Mouse (Mus musculus) thymus, postnatal 0 days (tissue): ENCODE measurements around the gene Rad23a. TPM values are rescaled to one million over a fixed set of nuclear protein-coding genes. Genes with fewer than 3 reads are reported as not detected.

Source experiments
- DNase-seq: peaks from one replicate; pipeline ENCODE4 v3.0.0-alpha.2; 2015; ENCODE audit warnings: low spot score
- microRNA-seq: library from miRNA; unstranded; fragments of <30 nt; microRNA quantifications from one replicate; pipeline ENCODE4, GENCODE M21; 2016; ENCODE audit warnings: borderline number of aligned reads
- polyA plus RNA-seq: library from polyadenylated mRNA; unstranded; fragments of >200 nt; fragmentation: Nextera tagmentation; extraction: Ambion mirVana; gene quantifications from 2 replicates; pipeline ENCODE4 v1.2.1, GENCODE M21; 2015

The Rad23a gene
- polyA plus RNA-seq, 1 experiment from 2014 or later = 120 TPM

GRCm38 (mm10) chr8:84788896-84789295, 51.6 kb downstream of the Rad23a start:
- DNase-seq = no peak

- DNase-seq = no peak
Observed at GRCm38 (mm10) chr8:84787523-84788302, 52.8 kb downstream of the Rad23a start.

DNA sequence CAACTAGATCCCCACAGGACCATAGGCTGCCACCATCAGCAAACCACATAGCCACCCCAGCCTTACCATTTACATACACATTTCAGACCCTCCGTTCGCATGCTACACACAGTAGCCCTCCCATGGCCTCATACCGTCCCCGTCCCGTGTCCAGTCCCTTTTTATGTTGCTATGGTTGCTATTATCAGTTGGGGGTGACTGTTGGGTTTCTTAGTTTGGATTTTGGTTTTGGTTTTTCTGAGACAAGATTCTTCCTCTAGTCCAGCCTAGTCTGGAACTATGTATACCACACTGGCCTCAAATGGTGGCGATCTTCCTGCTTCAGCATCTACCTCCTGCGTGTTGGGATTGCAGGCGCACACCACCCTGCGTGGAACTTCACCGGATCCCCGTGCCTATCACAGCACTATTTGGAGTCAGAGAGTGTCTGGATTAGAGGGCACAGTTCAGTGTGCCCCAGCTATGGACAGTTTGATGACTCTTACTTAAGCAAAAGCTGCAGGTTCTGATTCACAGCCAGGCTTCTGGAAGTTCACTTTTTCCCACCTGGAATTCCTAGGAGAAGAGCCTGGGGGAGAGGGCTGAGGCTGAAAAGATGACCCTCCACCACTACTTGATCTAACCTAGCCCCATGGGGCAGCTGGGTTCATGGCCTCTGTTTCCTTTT, 53.5 kb downstream of the Rad23a start:
- no peak for DNase-seq

- no peak for DNase-seq
Observed at GRCm38 (mm10) chr8:84785756-84786677, 54.4 kb downstream of the Rad23a start.

DNA sequence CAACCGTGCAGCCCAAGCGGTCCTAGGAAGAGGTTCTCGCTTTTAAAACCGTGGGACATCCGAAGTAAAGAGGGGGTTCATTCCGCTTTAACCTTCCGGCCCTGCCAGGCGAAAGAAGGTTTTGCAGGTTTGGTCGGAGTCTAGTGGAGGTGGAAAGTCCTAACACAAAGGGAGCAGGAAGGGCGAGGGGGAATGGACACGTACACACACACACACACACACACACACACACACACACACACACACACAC, 55.0 kb downstream of the Rad23a start:
- no peak for DNase-seq

DNA sequence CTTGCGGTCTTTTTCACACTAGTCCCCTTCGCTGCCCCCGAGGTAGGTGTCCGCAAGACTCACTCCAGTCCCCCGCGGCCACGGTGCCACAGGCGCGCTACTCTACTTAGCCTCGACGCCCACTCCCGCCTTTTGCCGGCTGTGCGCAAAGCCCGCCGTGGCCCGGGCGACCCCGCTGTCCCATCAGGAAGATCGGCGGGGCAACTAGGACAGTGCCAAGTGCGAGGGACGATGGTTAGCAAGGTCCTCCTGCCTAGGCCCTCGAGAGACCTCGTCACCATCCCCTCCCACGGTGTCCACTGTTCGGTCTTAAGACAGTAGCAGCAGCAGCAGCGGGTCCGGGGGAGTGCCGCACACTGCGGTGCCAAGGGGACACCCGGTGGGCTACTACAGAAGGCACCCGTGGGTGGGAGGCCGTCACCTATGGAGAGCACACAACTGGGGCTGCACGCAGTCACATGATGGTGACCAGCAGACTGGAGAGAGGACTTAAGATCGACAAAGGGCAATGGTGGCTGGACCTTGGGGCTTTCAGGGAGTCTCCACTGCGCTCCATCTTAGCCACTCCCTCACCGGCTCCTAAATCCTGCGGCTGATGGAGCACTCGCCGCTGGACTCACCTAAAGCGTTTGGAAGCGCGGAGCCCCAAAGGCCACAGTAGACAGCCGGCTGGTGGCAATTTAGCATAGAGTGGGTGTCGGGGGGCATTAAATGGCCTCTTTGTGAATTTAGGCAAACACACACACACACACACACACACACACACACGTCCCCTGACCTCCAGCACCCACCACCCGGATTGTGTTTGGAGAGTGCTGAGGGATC, 55.6 kb downstream of the Rad23a start:
- DNase-seq = no peak

Small RNA genes within 50 kb of the gene (microRNA-seq; reads per million reads assigned to microRNA genes)
- gene Mir7069 = 3.3 reads per million

Other genes starting within 250 kb of the Rad23a start
- gene Ier2, start 177.8 kb downstream of the Rad23a start, polyA plus RNA-seq = 76.9 and 86.0 TPM in 2 replicates
- 50.0 and 51.5 TPM in 2 replicates for gene Trmt1, start 154.4 kb downstream of the Rad23a start, polyA plus RNA-seq
- 12.1 TPM in 2 replicates for gene Nacc1, start 152.8 kb downstream of the Rad23a start, polyA plus RNA-seq
- 8.1 and 8.8 TPM in 2 replicates for gene Lyl1, start 139.2 kb downstream of the Rad23a start, polyA plus RNA-seq
- 2.4 and 3.6 TPM in 2 replicates for gene G430095P16Rik, start 117.7 kb downstream of the Rad23a start, polyA plus RNA-seq
- gene Nfix, start 40.3 kb downstream of the Rad23a start, polyA plus RNA-seq = 7.2 and 11.7 TPM in 2 replicates
- gene Dand5, start 17.8 kb downstream of the Rad23a start, polyA plus RNA-seq = 4.0 and 4.4 TPM in 2 replicates
- 56.4 and 57.4 TPM in 2 replicates for gene Gadd45gip1, start 9.1 kb downstream of the Rad23a start, polyA plus RNA-seq
- gene Calr, start 6.3 kb upstream of the Rad23a start, polyA plus RNA-seq = 383 and 479 TPM in 2 replicates
- 92.4 and 93.1 TPM in 2 replicates for gene Farsa, start 16.3 kb upstream of the Rad23a start, polyA plus RNA-seq
- gene Syce2, start 31.4 kb upstream of the Rad23a start, polyA plus RNA-seq = 104 and 110 TPM in 2 replicates
- gene Gcdh, start 53.3 kb upstream of the Rad23a start, polyA plus RNA-seq = 27.1 and 29.1 TPM in 2 replicates
- gene Klf1, start 61.3 kb upstream of the Rad23a start, polyA plus RNA-seq = 0.37 and 0.43 TPM in 2 replicates
- 12.8 and 12.9 TPM in 2 replicates for gene Dnase2a, start 67.9 kb upstream of the Rad23a start, polyA plus RNA-seq
- gene Mast1, start 96.7 kb upstream of the Rad23a start, polyA plus RNA-seq = 0.08 and 0.22 TPM in 2 replicates
- gene Rtbdn, start 106.3 kb upstream of the Rad23a start, polyA plus RNA-seq = 0.10 and 0.23 TPM in 2 replicates
- gene Gm49661, start 128.8 kb upstream of the Rad23a start, polyA plus RNA-seq = not detected in 2 replicates
- 450 and 476 TPM in 2 replicates for gene Prdx2, start 128.9 kb upstream of the Rad23a start, polyA plus RNA-seq
- 150 TPM in 2 replicates for gene Rnaseh2a, start 129.1 kb upstream of the Rad23a start, polyA plus RNA-seq
- 71.2 and 71.6 TPM in 2 replicates for gene Junb, start 138.1 kb upstream of the Rad23a start, polyA plus RNA-seq
- gene Hook2, start 149.9 kb upstream of the Rad23a start, polyA plus RNA-seq = 14.9 and 16.0 TPM in 2 replicates
- gene Best2, start 173.9 kb upstream of the Rad23a start, polyA plus RNA-seq = 0.12 TPM in 1 of 2 replicates, not detected in the other
- 90.7 and 95.8 TPM in 2 replicates for gene Asna1, start 184.6 kb upstream of the Rad23a start, polyA plus RNA-seq
- gene Trir, start 186.2 kb upstream of the Rad23a start, polyA plus RNA-seq = 172 and 191 TPM in 2 replicates
- 27.4 and 29.0 TPM in 2 replicates for gene Tnpo2, start 196.2 kb upstream of the Rad23a start, polyA plus RNA-seq
- gene Fbxw9, start 219.4 kb upstream of the Rad23a start, polyA plus RNA-seq = 15.0 and 18.0 TPM in 2 replicates
- gene Gm5741, start 227.3 kb upstream of the Rad23a start, polyA plus RNA-seq = not detected in 2 replicates
- 78.0 and 80.5 TPM in 2 replicates for gene Dhps, start 231.1 kb upstream of the Rad23a start, polyA plus RNA-seq
- gene Wdr83os, start 240.1 kb upstream of the Rad23a start, polyA plus RNA-seq = 142 and 149 TPM in 2 replicates
- 53.4 and 54.2 TPM in 2 replicates for gene Wdr83, start 240.6 kb upstream of the Rad23a start, polyA plus RNA-seq
- gene Man2b1, start 242.6 kb upstream of the Rad23a start, polyA plus RNA-seq = 64.0 and 68.4 TPM in 2 replicates